Mouse (Mus musculus) T-cell, adult 2 months (primary cell): ENCODE data around the gene Bdh1.

Experiments used
- DNase-seq: peaks from one replicate; pipeline ENCODE4 v3.0.0; 2022; ENCODE audit warnings: low spot score

Bdh1 gene

GRCm38 (mm10) chr16:31501751-31502365 is 79.8 kb downstream of the Bdh1 start:
- no peak for DNase-seq

- no peak for DNase-seq
Measured at GRCm38 (mm10) chr16:31506665-31507456, 84.8 kb downstream of the Bdh1 start.

GRCm38 (mm10) chr16:31507457-31507755 is 85.3 kb downstream of the Bdh1 start:
- DNase-seq: no peak

- peak; percentile 16 for DNase-seq
Measured at GRCm38 (mm10) chr16:31507794-31508526, 85.9 kb downstream of the Bdh1 start.
